Mouse (Mus musculus) midbrain, postnatal 0 days (tissue): ENCODE measurements around the gene Egfr. TPM values are rescaled to one million over a fixed set of nuclear protein-coding genes. Genes with fewer than 3 reads are reported as not detected.

Experiments used
- ATAC-seq: fragments of 200-750 bp; cut with Nextera tagmentation; 2 replicates; pipeline ENCODE4 v1.8.0; 2017; ENCODE audit warnings: moderate number of reproducible peaks, mild to moderate bottlenecking, moderate TSS enrichment, moderate library complexity; ENCODE audit not compliant: low FRiP score
- DNase-seq: peaks from one replicate; pipeline ENCODE4 v3.0.0-alpha.2; 2015; ENCODE audit warnings: low spot score
- H3K27ac ChIP-seq: fragments of 300-500 bp; sonication (generic); 2 replicates; pipeline ENCODE4 v1.5.1; 2014; ENCODE audit warnings: low read depth, mild to moderate bottlenecking, low read length, mixed read lengths
- H3K27me3 ChIP-seq: fragments of 300-500 bp; sonication (generic); 2 replicates; pipeline ENCODE4 v1.6.1; 2014; ENCODE audit warnings: low read length, control low read depth, mixed read lengths; ENCODE audit not compliant: insufficient read depth
- H3K36me3 ChIP-seq: fragments of 300-500 bp; sonication (generic); 2 replicates; pipeline ENCODE4 v1.6.1; 2014; ENCODE audit warnings: low read length, control low read depth, mixed read lengths; ENCODE audit not compliant: insufficient read depth
- H3K4me1 ChIP-seq: fragments of 300-500 bp; sonication (generic); 2 replicates; pipeline ENCODE4 v1.6.1; 2014; ENCODE audit warnings: mild to moderate bottlenecking, control low read depth, antibody characterized with exemption, low read length, mixed read lengths; ENCODE audit not compliant: insufficient read depth
- H3K4me2 ChIP-seq: fragments of 300-500 bp; sonication (generic); 2 replicates; pipeline ENCODE4 v1.6.1; 2014; ENCODE audit warnings: low read depth, mild to moderate bottlenecking, low read length, mixed read lengths; ENCODE audit not compliant: poor library complexity, severe bottlenecking
- H3K4me3 ChIP-seq: fragments of 300-500 bp; sonication (generic); 2 replicates; pipeline ENCODE4 v1.5.1; 2014; ENCODE audit warnings: low read depth, mild to moderate bottlenecking, low read length, moderate library complexity
- H3K9ac ChIP-seq: fragments of 300-500 bp; sonication (generic); replicated peaks from 2 replicates; pipeline ENCODE4 v1.6.1; 2014; ENCODE audit warnings: mild to moderate bottlenecking, low read length, moderate library complexity, mixed read lengths; ENCODE audit not compliant: poor library complexity, severe bottlenecking
- H3K9me3 ChIP-seq: fragments of 300-500 bp; sonication (generic); 2 replicates; pipeline ENCODE4 v1.6.1; 2016; ENCODE audit warnings: low read length, control low read depth
- CTCF ChIP-seq: IDR thresholded peaks from 2 replicates; pipeline ENCODE4 v1.5.1; 2016; ENCODE audit warnings: antibody characterized with exemption, mild to moderate bottlenecking
- WGBS: fragments of 180-500 bp; shearing (Covaris S2); extraction: QIAGEN DNeasy Blood & Tissue Kit; methylation state at CpG from one replicate; pipeline ENCODE4 v1.1.7; 2014; 5-methylcytosine and 5-hydroxymethylcytosine counted together
- polyA plus RNA-seq: library from polyadenylated mRNA; unstranded; fragments of >200 nt; fragmentation: Nextera tagmentation; extraction: Ambion mirVana; gene quantifications from 2 replicates; pipeline ENCODE4 v1.2.1, GENCODE M21; 2015
- total RNA-seq: library from RNA; depleted of rRNA; stranded (reverse); fragments of >200 nt; gene quantifications from 2 replicates; pipeline ENCODE4 v1.2.3, GENCODE M21; 2014

Gene Egfr
- total and polyA plus RNA-seq, 2 experiments from 2014 or later = 10.7 to 19.3 TPM

DNA sequence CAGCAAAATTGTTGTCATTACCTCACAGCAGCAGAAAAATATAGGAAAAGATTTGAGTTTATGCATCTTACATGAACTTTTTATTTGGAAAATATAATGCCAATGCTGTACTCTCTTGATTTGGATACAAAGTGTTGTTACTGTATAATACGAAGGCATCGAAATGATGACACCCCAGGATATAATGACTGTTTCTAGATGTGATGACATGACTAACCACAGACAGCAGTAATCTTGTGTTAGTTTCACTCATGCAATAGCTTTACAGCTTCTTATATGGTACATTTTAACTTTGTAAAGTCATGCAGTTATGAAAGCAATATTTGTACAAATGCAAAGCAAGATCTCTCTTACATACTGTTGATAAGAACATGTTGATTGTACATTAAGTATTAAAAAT is 165.5 kb downstream of the Egfr start:
- no peaks in the 10 kb centered on the region for H3K27me3 ChIP-seq
- no peak overlapping the region for H3K27ac ChIP-seq
- H3K4me1 ChIP-seq = no peaks in the 10 kb centered on the region
- TF ChIP-seq CTCF = no peak
- WGBS = 88% methylated on average over 2 of the region's 2 CpGs
- no peaks in the 10 kb centered on the region for H3K36me3 ChIP-seq
- H3K9me3 ChIP-seq = no peaks in the 10 kb centered on the region
- no peak overlapping the region for H3K9ac ChIP-seq
- no peak overlapping the region for H3K4me3 ChIP-seq
- DNase-seq (no peak), ATAC-seq (no peak)
- no peak overlapping the region for H3K4me2 ChIP-seq

DNA sequence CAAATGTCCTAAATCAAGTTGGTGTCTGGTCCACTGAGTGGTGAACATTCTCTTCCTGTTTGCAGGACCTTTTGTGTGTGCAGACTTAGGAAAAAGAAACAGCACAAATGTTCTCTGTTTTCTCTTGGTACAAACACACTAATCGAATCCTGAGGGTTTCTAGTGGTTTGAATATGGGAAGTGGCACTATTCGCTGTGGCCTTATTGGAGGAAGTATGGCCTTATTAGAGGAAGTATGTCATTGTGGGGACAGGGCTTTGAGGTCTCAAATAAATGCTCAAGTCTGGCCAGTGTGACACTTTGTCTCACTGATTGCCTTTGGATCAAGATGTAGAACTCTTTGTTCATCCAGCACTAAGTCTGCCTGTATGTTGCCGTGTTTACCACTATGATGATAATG is 180.2 kb downstream of the Egfr start:
- WGBS = 92% methylated on average over 3 of the region's 3 CpGs
- DNase-seq = no peak
- Histone ChIP-seq H3K27me3 (no peaks in the 10 kb centered on the region), H3K36me3 (no peaks in the 10 kb centered on the region), H3K4me3 (no peak overlapping the region), H3K9ac (no peak overlapping the region), H3K4me1 (no peaks in the 10 kb centered on the region), H3K9me3 (no peaks in the 10 kb centered on the region), H3K27ac (no peak overlapping the region), H3K4me2 (no peak overlapping the region)
- TF ChIP-seq CTCF = no peak
- no peak for ATAC-seq

DNA sequence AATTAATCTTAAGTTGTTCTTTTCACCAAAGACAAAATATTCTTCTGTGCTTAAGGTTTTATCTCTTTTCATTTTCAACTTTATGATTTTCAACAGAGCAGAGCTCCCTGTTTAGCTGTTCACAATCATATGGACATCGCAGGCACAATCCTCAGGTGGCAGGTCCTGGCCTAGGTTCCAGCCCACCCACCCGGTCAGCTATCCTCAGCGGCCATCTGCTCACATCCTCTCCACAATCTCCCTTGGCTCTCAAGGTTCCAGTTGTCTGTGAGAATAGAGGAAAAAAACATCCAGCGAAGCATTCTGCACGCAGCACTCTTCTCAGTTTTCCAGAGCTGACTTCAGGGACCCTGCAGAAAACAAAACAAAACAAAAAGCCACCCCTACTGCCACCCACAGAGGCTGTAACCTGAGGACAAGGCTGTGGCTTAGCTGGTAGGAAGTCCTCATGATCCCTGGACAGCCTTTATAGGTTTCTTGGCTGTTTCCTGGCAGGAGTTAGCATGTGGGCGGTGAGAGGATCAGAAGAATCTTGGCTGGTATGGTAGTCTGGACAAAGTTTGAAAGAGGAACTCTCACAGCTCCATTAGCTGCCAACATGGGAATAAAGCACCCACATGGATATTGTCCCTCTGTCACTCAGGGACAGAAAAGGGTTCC is 183.7 kb downstream of the Egfr start:
- no peak overlapping the region for H3K4me3 ChIP-seq
- H3K36me3 ChIP-seq = no peaks in the 10 kb centered on the region
- TF ChIP-seq CTCF = no peak
- DNase-seq = peak; percentile 27
- no peaks in the 10 kb centered on the region for H3K27me3 ChIP-seq
- H3K9me3 ChIP-seq = no peaks in the 10 kb centered on the region
- H3K27ac ChIP-seq = no peak overlapping the region
- WGBS = 70% methylated on average over 6 of the region's 6 CpGs
- no peak overlapping the region for H3K9ac ChIP-seq
- no peak overlapping the region for H3K4me2 ChIP-seq
- no peaks in the 10 kb centered on the region for H3K4me1 ChIP-seq
- no peak for ATAC-seq

DNA sequence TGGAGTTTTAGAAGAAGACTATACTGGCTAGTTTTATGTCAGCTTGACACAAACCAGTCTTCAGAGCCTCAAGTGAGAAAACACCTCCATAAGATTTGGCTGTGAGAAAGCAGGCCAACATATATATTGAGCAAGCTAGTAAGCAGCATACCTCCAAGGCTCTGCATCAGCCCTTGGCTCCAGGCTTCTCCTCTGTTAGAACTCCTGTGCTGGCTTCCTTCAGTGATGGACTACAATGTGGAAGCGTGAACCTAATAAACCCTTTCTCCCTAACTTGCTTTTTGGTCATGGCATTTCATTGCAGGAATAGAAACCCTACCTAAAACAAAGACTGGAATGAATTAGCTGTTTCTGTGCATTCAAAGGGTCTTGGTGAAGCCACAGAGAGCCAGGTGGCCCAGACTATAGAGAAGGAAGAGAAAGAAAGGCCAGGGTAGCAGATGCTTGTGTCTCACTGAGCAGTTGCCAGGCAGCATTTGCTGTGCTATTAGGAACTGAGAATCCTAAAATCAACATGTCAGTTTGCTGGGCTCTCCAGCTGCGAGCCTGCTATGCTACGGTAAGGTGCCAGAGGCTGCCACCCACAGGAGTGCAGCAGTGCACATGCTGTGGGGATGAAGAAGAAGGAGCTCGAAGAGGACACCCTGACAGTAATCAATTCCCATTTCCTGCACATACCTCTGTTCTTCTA is 189.2 kb downstream of the Egfr start:
- no peaks in the 10 kb centered on the region for H3K9me3 ChIP-seq
- H3K4me3 ChIP-seq = no peak overlapping the region
- H3K9ac ChIP-seq = no peak overlapping the region
- peak; percentile 29 for TF ChIP-seq CTCF
- 28% methylated on average over 4 of the region's 4 CpGs for WGBS
- ATAC-seq (peak; percentile 79), DNase-seq (peak; percentile 80)
- no peaks in the 10 kb centered on the region for H3K4me1 ChIP-seq
- H3K27me3 ChIP-seq = no peaks in the 10 kb centered on the region
- no peaks in the 10 kb centered on the region for H3K36me3 ChIP-seq
- H3K27ac ChIP-seq = no peak overlapping the region
- no peak overlapping the region for H3K4me2 ChIP-seq

DNA sequence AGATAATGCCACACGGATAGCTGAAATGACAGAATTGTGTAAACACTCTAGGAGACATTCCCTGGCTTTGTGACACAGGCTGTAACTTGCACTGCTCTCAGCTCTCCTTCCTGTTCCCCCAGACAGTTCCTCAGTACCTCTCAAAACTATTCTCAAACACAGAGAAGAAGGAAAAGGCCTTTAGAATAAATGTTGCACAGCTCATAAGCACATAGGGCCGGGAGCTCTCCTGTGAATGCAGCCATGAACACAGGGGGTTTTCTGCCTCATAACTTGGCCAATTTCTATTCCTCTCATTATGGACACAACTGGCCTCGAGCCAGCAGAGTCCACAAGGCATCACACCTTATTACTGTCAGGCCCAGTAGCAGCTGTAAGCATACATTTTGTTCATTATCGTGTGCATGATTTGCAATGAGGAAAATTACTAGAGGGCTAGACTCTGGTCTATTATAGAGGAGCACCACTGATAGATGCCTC is 190.0 kb downstream of the Egfr start:
- Histone ChIP-seq H3K27ac (no peak overlapping the region), H3K4me2 (no peak overlapping the region), H3K9me3 (no peaks in the 10 kb centered on the region), H3K4me1 (no peaks in the 10 kb centered on the region), H3K9ac (no peak overlapping the region), H3K27me3 (no peaks in the 10 kb centered on the region), H3K36me3 (no peaks in the 10 kb centered on the region), H3K4me3 (no peak overlapping the region)
- ATAC-seq (peak; percentile 63; the same call in 1 of the 2 replicates), DNase-seq (peak; percentile 85)
- TF ChIP-seq CTCF = no peak
- 48% methylated on average over 4 of the region's 4 CpGs for WGBS

DNA sequence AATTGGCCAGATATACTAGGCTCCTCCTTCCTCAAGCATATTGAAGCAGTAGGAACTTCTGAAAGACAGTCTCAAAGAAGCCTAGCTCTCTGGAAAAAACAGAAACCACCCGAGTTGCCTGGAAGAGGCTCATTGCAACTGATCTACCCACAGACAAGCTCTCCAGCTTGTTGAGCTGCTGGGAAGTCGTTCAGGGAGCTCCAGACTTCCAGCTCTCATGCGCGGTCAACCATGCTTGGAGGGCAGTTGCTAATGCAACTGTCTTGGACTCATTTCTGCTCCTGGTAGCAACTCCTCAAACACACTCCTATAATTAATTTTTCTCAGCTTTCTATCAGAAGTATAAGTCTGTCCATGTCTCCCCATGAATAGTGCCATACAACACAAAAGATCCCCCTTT is 191.0 kb downstream of the Egfr start:
- WGBS = 83% methylated on average over 4 of the region's 4 CpGs
- DNase-seq = no peak
- no peak for TF ChIP-seq CTCF
- no peak for ATAC-seq
- Histone ChIP-seq H3K36me3 (no peaks in the 10 kb centered on the region), H3K4me3 (no peak overlapping the region), H3K27ac (no peak overlapping the region), H3K4me2 (no peak overlapping the region), H3K27me3 (no peaks in the 10 kb centered on the region), H3K9me3 (no peaks in the 10 kb centered on the region), H3K9ac (no peak overlapping the region), H3K4me1 (no peaks in the 10 kb centered on the region)
